Mouse (Mus musculus) monocyte, adult 5-6 weeks (primary cell): ENCODE results near the gene 1700025C18Rik. TPM values are rescaled to one million over a fixed set of nuclear protein-coding genes. Genes with fewer than 3 reads are reported as not detected.

Source experiments
- ATAC-seq: fragments of 153-309, 156-312 bp; replicated peaks from 2 replicates; pipeline ENCODE4 v1.8.0; 2017; ENCODE audit warnings: mild to moderate bottlenecking; ENCODE audit not compliant: low TSS enrichment, insufficient number of reproducible peaks, severe bottlenecking, poor library complexity, low FRiP score
- total RNA-seq: library from RNA; stranded (forward); fragments of 200-1000, 200-491, 200-594 nt; gene quantifications from 3 replicates; pipeline ENCODE4 v1.2.3, GENCODE M21; 2017

1700025C18Rik gene
- total RNA-seq, 1 experiment from 2014 or later, result not detected

- ATAC-seq, result no peak
These were observed 9.3 kb downstream of the 1700025C18Rik start for GRCm38 (mm10) chr2:165081257-165081656.

- no peak for ATAC-seq
These were observed 9.9 kb downstream of the 1700025C18Rik start for GRCm38 (mm10) chr2:165080657-165081056.

- no peak for ATAC-seq
These were observed 11.9 kb downstream of the 1700025C18Rik start for GRCm38 (mm10) chr2:165078605-165079004.

GRCm38 (mm10) chr2:165078045-165078444 lies 12.5 kb downstream of the 1700025C18Rik start:
- no peak for ATAC-seq

GRCm38 (mm10) chr2:165077055-165077454 lies 13.5 kb downstream of the 1700025C18Rik start:
- ATAC-seq, result no peak

GRCm38 (mm10) chr2:165074937-165075336 lies 15.6 kb downstream of the 1700025C18Rik start:
- ATAC-seq, result peak; percentile 82

GRCm38 (mm10) chr2:165074081-165074884 lies 16.3 kb downstream of the 1700025C18Rik start:
- ATAC-seq, result no peak

- no peak for ATAC-seq
These were observed 17.2 kb downstream of the 1700025C18Rik start for GRCm38 (mm10) chr2:165073381-165073781.

- ATAC-seq, result no peak
These were observed 20.3 kb downstream of the 1700025C18Rik start for GRCm38 (mm10) chr2:165070096-165070816.

GRCm38 (mm10) chr2:165068806-165069205 lies 21.7 kb downstream of the 1700025C18Rik start:
- no peak for ATAC-seq

GRCm38 (mm10) chr2:165064489-165064888 lies 26.1 kb downstream of the 1700025C18Rik start:
- no peak for ATAC-seq

GRCm38 (mm10) chr2:165061638-165062433 lies 28.7 kb downstream of the 1700025C18Rik start:
- peak; percentile 31; the same call in 1 of the 2 replicates for ATAC-seq

- no peak for ATAC-seq
These were observed 30.6 kb downstream of the 1700025C18Rik start for GRCm38 (mm10) chr2:165059961-165060360.

- ATAC-seq, result no peak
These were observed 34.0 kb downstream of the 1700025C18Rik start for GRCm38 (mm10) chr2:165056377-165057085.

- ATAC-seq, result no peak
These were observed 34.6 kb downstream of the 1700025C18Rik start for GRCm38 (mm10) chr2:165055905-165056304.

- peak; percentile 85 for ATAC-seq
These were observed 35.4 kb downstream of the 1700025C18Rik start, which contains the start of gene Cd40 for GRCm38 (mm10) chr2:165054888-165055852. Gene Cd40, plus strand, starts transcription at chr2:165055627.

- ATAC-seq, result no peak
These were observed 39.0 kb downstream of the 1700025C18Rik start for GRCm38 (mm10) chr2:165051566-165051965.
